Mouse (Mus musculus) adipocyte (in vitro differentiated cells): ENCODE measurements at regions not wholly inside any gene's neighbourhood (a gene's known extent, or its start where the extent isn't known, plus 50 kb on each side); places are given as distances from the start of the nearest gene placed in this dataset.

ENCODE experiments used
- DNase-seq: peaks from one replicate; pipeline ENCODE4 v3.0.0-alpha.2; 2016; ENCODE audit warnings: low spot score

- no peak for DNase-seq
Observed at GRCm38 (mm10) chr5:51922973-51923372, 267.3 kb downstream of the Dhx15 start.

DNA sequence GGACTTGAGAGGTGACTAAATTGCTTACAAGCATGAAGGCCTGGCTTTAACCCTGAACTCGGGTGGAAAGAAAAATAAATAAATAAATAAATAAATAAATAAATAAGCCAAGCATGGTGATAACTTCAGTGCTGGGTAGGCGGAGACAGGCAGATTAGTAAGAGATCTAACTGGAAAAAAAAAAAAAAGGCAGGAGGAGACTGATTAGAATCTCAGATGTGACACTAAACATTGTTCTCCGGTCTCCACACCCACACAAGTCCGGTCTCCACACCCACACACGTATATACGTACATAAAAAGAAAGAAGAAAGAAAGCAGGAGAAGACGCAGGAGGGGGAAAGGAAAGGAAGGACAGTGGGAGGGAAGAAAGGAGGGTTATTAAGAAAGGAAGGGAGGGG lies 267.8 kb downstream of the Dhx15 start:
- no peak for DNase-seq

DNA sequence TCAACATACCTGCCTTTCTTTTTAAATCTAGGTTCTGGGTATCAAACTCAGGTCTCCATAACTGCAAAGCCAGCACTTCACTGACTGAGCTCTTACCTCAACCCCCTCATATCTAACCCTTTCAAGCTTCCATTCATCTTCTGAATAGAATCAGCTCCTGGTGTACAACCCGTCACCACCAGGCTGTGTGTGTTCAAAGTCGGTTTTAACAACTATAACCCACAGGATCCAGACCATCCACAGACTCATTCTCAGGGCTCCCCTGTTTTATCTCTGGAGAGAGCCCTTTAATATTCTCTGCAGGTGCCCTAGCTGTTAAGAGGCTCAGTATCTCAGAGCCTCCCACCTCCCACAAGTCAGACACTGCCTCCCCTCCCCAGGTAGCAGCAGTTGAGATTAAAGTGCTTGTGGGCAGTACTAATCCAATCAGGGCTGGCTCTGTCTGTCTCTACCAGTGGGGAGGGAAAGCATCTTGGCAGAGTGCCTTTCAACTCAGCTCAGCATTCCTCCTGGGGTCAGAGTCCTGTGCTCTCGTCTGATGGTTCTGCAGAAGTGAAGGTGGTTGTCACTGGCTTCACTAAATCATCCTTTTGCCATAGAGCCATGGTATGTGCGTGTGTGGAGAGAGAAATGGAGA lies 272.4 kb downstream of the Dhx15 start:
- DNase-seq, result peak; percentile 8

DNA sequence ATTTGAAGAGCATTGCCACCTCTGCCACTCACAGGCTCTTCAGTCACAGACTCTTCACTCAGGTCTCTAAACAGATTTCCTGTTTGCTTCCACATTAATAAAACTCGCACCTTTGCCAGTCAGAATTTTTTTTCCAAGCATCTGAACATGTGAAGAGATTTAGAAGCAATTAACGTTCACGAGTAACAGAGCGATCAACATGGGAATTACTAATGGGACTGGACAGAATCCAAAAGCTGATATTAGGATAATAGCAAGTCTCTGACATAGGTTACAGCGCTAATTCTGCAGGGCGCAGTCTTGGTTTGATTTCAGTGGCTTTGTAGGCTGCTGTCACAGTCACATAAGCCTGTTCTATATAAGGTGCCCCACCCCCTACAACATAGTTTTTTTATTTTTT lies 275.6 kb downstream of the Dhx15 start:
- no peak for DNase-seq

DNA sequence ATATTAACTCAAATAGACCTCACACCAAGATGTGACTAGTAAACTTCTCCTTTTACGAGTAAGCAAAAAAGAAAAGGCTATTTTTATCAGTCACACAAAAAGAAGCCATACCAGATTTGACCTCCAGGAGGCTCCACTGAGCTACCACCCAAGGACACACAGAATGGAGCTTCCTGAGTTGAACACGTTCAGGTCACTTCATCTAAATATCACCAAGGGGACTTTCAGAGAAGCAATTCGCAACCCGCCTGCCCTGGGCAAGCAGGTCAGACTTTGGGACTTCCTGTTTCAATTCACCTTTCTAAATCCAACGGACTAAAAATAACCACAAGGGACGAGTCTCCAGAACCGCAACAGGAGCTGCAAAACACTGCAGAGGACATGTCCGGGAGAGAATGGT lies 281.5 kb downstream of the Dhx15 start:
- no peak for DNase-seq

GRCm38 (mm10) chr5:51906315-51907109 lies 283.8 kb downstream of the Dhx15 start:
- DNase-seq, result no peak

GRCm38 (mm10) chr5:51894159-51894558 lies 296.2 kb downstream of the Dhx15 start:
- DNase-seq, result no peak

GRCm38 (mm10) chr5:51891341-51891740 lies 299.0 kb downstream of the Dhx15 start:
- no peak for DNase-seq

- no peak for DNase-seq
Observed at GRCm38 (mm10) chr5:51888404-51888803, 301.9 kb downstream of the Dhx15 start.

DNA sequence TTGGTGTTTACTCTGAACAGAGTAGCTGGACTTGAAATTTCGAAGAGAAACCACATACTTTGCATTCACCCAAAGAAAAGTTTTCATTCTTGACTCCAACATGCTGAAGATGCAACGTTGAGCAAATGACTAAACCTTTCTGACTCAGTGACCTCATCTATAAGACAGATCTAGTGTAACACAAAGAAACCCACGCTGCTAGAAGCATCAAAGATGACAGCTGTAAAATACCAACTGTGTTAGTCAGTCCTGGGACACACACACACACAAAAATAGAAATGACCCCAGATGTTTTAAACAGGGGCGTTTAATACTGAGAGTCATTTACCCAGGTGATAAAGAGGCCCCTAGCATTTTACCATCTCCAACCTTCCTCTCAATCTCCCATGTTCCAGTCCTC lies 307.7 kb downstream of the Dhx15 start:
- DNase-seq, result no peak

DNA sequence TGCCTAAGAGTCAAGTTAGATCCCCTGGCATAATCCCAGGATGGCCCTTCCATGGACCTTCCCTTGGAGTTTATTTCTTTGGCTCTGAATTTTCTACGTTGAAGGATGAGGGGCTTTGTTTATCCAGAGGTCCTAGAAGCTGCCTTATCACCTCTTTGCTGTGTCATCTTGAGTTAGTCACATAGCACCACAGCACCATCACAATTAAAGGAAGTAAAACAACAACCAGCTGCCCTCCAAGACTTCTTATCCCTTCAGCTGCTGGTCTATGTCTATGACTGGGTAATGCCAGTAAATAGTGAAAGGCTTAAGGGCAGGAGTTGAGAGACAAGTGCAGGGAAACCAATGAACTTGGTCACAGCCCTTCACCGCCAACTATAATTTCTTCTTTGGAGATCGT lies 308.1 kb downstream of the Dhx15 start:
- no peak for DNase-seq

GRCm38 (mm10) chr5:51876846-51877245 lies 309.3 kb upstream of the Ppargc1a start:
- DNase-seq, result no peak

DNA sequence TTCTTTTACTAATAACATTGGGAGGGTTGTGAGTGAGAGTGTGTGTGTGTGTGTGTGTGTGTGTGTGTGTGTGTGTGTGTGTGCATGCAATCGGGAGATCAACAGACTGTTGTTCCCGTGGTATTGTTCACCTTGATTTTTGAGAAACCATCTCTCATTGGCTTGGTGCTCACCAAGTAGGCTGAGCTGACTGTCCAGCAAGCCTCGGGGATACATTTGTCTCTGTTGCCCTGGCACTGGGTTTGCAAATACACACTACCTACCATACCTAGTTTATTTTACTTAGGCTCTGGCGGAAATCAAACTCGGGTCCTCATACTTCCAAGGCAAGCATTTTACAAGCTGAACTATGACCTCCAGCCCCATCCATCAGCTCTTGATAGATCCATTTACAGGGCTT lies 306.0 kb upstream of the Ppargc1a start:
- no peak for DNase-seq

GRCm38 (mm10) chr5:51871735-51872134 lies 304.2 kb upstream of the Ppargc1a start:
- no peak for DNase-seq

GRCm38 (mm10) chr5:51868223-51868713 lies 300.7 kb upstream of the Ppargc1a start:
- peak; percentile 67 for DNase-seq

- DNase-seq, result no peak
Observed at GRCm38 (mm10) chr5:51866002-51866401, 298.5 kb upstream of the Ppargc1a start.

GRCm38 (mm10) chr5:51860496-51860895 lies 293.0 kb upstream of the Ppargc1a start:
- no peak for DNase-seq

- no peak for DNase-seq
Observed at GRCm38 (mm10) chr5:51853456-51854124, 286.1 kb upstream of the Ppargc1a start.

DNA sequence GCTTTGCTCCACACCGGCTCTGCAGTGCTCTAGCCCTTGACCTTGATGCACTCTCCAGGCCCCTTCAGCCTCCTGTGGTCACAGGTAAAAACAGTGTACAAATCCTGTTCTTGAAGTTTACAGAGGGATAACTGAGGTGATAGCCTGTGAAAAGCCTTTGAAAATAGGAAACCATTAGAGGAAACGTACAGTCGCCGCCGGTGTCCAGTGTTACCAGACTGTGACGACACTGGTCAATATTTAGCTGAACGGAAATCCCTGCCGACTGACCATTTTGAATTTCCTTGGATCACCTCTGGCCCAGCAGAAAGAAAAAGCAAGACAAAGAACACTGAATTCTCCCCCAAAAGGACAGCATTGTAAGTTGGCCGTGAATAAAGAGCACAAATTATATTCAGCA lies 282.6 kb upstream of the Ppargc1a start:
- DNase-seq, result no peak

- peak; percentile 79 for DNase-seq
Observed at GRCm38 (mm10) chr5:51849236-51849635, 281.7 kb upstream of the Ppargc1a start.

DNA sequence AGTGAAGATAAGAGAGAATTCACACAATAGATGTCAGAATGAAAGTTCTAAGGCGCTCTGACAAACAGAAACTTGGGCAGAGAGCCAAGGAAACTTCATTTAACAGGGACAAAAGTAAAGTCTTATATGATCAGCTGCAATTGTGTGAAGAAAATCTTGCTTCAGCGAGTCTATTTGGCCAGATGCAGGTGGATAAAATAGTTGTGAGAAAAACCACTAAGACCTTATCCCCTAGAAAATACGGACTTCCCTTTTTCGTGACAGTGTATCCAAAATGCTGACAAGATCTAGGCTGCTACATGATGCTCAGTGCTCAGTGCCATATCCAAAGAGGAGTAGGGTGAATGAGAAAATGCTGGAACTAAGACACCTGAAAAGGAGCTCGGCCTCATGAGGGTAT lies 274.7 kb upstream of the Ppargc1a start:
- peak; percentile 12 for DNase-seq

DNA sequence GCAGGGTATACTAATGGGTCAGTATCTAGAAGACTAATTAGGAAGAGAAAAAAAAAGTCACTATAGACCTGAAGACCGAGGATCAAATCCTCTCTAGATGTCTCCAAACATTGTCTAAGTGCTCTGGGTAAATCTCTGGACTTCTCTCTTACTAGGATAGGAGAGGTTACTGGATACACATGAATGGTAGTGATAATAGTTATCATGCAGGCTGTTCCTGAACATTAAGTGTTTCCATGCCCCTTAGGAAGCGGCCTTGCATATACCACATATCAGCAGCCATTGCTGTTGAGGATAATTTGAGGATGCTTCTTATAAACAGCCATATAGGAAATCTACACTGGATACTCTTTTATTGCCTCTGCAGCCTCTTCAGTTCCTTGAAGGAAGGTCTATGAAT lies 274.2 kb upstream of the Ppargc1a start:
- DNase-seq, result no peak
